Mouse (Mus musculus) intestine, embryonic 15.5 days (tissue): ENCODE measurements around the gene Sema3g. TPM values are rescaled to one million over a fixed set of nuclear protein-coding genes. Genes with fewer than 3 reads are reported as not detected.

ENCODE experiments used
- ATAC-seq: fragments of 200-750 bp; cut with Nextera tagmentation; 2 replicates; pipeline ENCODE4 v1.8.0; 2017; ENCODE audit warnings: moderate TSS enrichment, moderate library complexity
- H3K27ac ChIP-seq: fragments of 300-500 bp; sonication (generic); 2 replicates; pipeline ENCODE4 v1.5.1; 2015; ENCODE audit warnings: mild to moderate bottlenecking, inconsistent platforms
- H3K27me3 ChIP-seq: fragments of 300-500 bp; sonication (generic); replicated peaks from 2 replicates; pipeline ENCODE4 v1.6.1; 2015; ENCODE audit warnings: inconsistent platforms
- H3K36me3 ChIP-seq: fragments of 300-500 bp; sonication (generic); 2 replicates; pipeline ENCODE4 v1.6.1; 2015; ENCODE audit warnings: inconsistent platforms
- H3K4me1 ChIP-seq: fragments of 300-500 bp; sonication (generic); replicated peaks from 2 replicates; pipeline ENCODE4 v1.6.1; 2015; ENCODE audit warnings: inconsistent platforms
- H3K4me2 ChIP-seq: fragments of 300-500 bp; sonication (generic); replicated peaks from 2 replicates; pipeline ENCODE4 v1.6.1; 2015; ENCODE audit warnings: mild to moderate bottlenecking, inconsistent platforms
- H3K4me3 ChIP-seq: fragments of 300-500 bp; sonication (generic); replicated peaks from 2 replicates; pipeline ENCODE4 v1.5.1; 2015; ENCODE audit warnings: inconsistent platforms
- H3K9ac ChIP-seq: fragments of 300-500 bp; sonication (generic); 2 replicates; pipeline ENCODE4 v1.6.1; 2015; ENCODE audit warnings: inconsistent platforms
- H3K9me3 ChIP-seq: fragments of 300-500 bp; sonication (generic); 2 replicates; pipeline ENCODE4 v1.6.1; 2016; ENCODE audit warnings: inconsistent platforms
- WGBS: fragments of 180-500 bp; shearing (Covaris S2); methylation state at CpG from one replicate; pipeline ENCODE4 v1.1.7; 2015; 5-methylcytosine and 5-hydroxymethylcytosine counted together
- polyA plus RNA-seq: library from polyadenylated mRNA; unstranded; fragments of >200 nt; fragmentation: Nextera tagmentation; extraction: Ambion mirVana; gene quantifications from 2 replicates; pipeline ENCODE4 v1.2.1, GENCODE M21; 2015

Sema3g gene
- polyA plus RNA-seq = 0.91 and 0.96 TPM in 2 replicates

- Histone ChIP-seq H3K4me1 (peaks cover 11% of the 10 kb centered on the region), H3K4me3 (no peak within 1 kb of the TSS), H3K9me3 (no peaks in the 10 kb centered on the region), H3K4me2 (peak within 1 kb of the TSS; percentile 48), H3K27me3 (no peaks in the 10 kb centered on the region), H3K36me3 (no peaks in the 10 kb centered on the region), H3K9ac (no peak within 1 kb of the TSS), H3K27ac (0 out of 2 replicates have a peak within 1 kb of the TSS, but pooled peaks have one; percentile 22)
- 13% methylated on average over 11 of the region's 11 CpGs for WGBS
- ATAC-seq = peak; percentile 80
Observed at GRCm38 (mm10) chr14:31217666-31218065, at the start of gene Sema3g. Gene Sema3g, plus strand, starts transcription at chr14:31217860.

- peak within 1 kb of the TSS; percentile 15 for H3K27ac ChIP-seq
- H3K9ac ChIP-seq = no peak within 1 kb of the TSS
Observed at GRCm38 (mm10) chr14:31168425-31168824, 49.2 kb upstream of the Sema3g start, which contains the start of gene Stab1. Gene Stab1, minus strand, starts transcription at chr14:31168641.

GRCm38 (mm10) chr14:31169508-31169907, 48.2 kb upstream of the Sema3g start:
- 70% methylated on average over 6 of the region's 6 CpGs for WGBS
- Histone ChIP-seq H3K36me3 (peaks cover 42% of the 10 kb centered on the region), H3K9ac (no peak overlapping the region), H3K4me3 (no peak overlapping the region), H3K27me3 (no peaks in the 10 kb centered on the region), H3K4me2 (no peak overlapping the region), H3K4me1 (peaks cover 4% of the 10 kb centered on the region; the same call in 1 of the 2 replicates), H3K27ac (no peak overlapping the region), H3K9me3 (no peaks in the 10 kb centered on the region)
- ATAC-seq = no peak

More at GRCm38 (mm10) chr14:31168425-31168824, 49.2 kb upstream of the Sema3g start, which contains the start of gene Stab1:
- peaks cover 4% of the 10 kb centered on the region; the same call in 1 of the 2 replicates for H3K4me1 ChIP-seq
- no peak for ATAC-seq
- 40% methylated on average over 10 of the region's 10 CpGs for WGBS
- H3K4me2 ChIP-seq = 0 out of 2 replicates have a peak within 1 kb of the TSS, but pooled peaks have one; percentile 38
- no peaks in the 10 kb centered on the region for H3K9me3 ChIP-seq
- no peaks in the 10 kb centered on the region for H3K27me3 ChIP-seq
- H3K4me3 ChIP-seq = peak within 1 kb of the TSS; percentile 11; the same call in 1 of the 2 replicates
- peaks cover 31% of the 10 kb centered on the region for H3K36me3 ChIP-seq

- H3K4me1 ChIP-seq = peaks cover 4% of the 10 kb centered on the region; the same call in 1 of the 2 replicates
- WGBS = 83% methylated on average over 13 of the region's 13 CpGs
- no peak for ATAC-seq
- H3K4me3 ChIP-seq = no peak overlapping the region
- H3K9ac ChIP-seq = no peak overlapping the region
- no peaks in the 10 kb centered on the region for H3K27me3 ChIP-seq
- H3K4me2 ChIP-seq = no peak overlapping the region
- H3K36me3 ChIP-seq = peaks cover 57% of the 10 kb centered on the region
- H3K9me3 ChIP-seq = no peaks in the 10 kb centered on the region
- no peak overlapping the region for H3K27ac ChIP-seq
Observed at GRCm38 (mm10) chr14:31170963-31171362, 46.7 kb upstream of the Sema3g start.

- H3K36me3 ChIP-seq = peaks cover 61% of the 10 kb centered on the region
- no peak overlapping the region for H3K4me2 ChIP-seq
- 88% methylated on average over 11 of the region's 11 CpGs for WGBS
- H3K9me3 ChIP-seq = no peaks in the 10 kb centered on the region
- peaks cover 2% of the 10 kb centered on the region; the same call in 1 of the 2 replicates for H3K4me1 ChIP-seq
- ATAC-seq = no peak
- H3K9ac ChIP-seq = no peak overlapping the region
- no peak overlapping the region for H3K4me3 ChIP-seq
- no peaks in the 10 kb centered on the region for H3K27me3 ChIP-seq
- no peak overlapping the region for H3K27ac ChIP-seq
Observed at GRCm38 (mm10) chr14:31171386-31171785, 46.3 kb upstream of the Sema3g start.

- no peak overlapping the region for H3K4me3 ChIP-seq
- H3K4me1 ChIP-seq = no peaks in the 10 kb centered on the region
- H3K4me2 ChIP-seq = no peak overlapping the region
- no peak for ATAC-seq
- no peak overlapping the region for H3K27ac ChIP-seq
- H3K27me3 ChIP-seq = no peaks in the 10 kb centered on the region
- no peaks in the 10 kb centered on the region for H3K9me3 ChIP-seq
- WGBS = 93% methylated on average over 15 of the region's 15 CpGs
- no peak overlapping the region for H3K9ac ChIP-seq
- peaks cover 65% of the 10 kb centered on the region for H3K36me3 ChIP-seq
Observed at GRCm38 (mm10) chr14:31171821-31172220, 45.8 kb upstream of the Sema3g start.

- H3K9me3 ChIP-seq = no peaks in the 10 kb centered on the region
- no peak overlapping the region for H3K9ac ChIP-seq
- H3K27me3 ChIP-seq = no peaks in the 10 kb centered on the region
- no peak overlapping the region for H3K4me2 ChIP-seq
- no peaks in the 10 kb centered on the region for H3K4me1 ChIP-seq
- no peak overlapping the region for H3K4me3 ChIP-seq
- H3K36me3 ChIP-seq = peaks cover 75% of the 10 kb centered on the region
- WGBS = 75% methylated on average over 18 of the region's 18 CpGs
- ATAC-seq = no peak
- H3K27ac ChIP-seq = no peak overlapping the region
Observed at GRCm38 (mm10) chr14:31172781-31173455, 44.7 kb upstream of the Sema3g start.

- no peaks in the 10 kb centered on the region for H3K27me3 ChIP-seq
- H3K4me3 ChIP-seq = no peak overlapping the region
- H3K4me2 ChIP-seq = no peak overlapping the region
- WGBS = 88% methylated on average over 7 of the region's 7 CpGs
- H3K4me1 ChIP-seq = no peaks in the 10 kb centered on the region
- H3K9me3 ChIP-seq = no peaks in the 10 kb centered on the region
- no peak overlapping the region for H3K9ac ChIP-seq
- H3K36me3 ChIP-seq = peaks cover 75% of the 10 kb centered on the region
- no peak for ATAC-seq
- H3K27ac ChIP-seq = no peak overlapping the region
Observed at GRCm38 (mm10) chr14:31173537-31173936, 44.1 kb upstream of the Sema3g start.

GRCm38 (mm10) chr14:31177287-31177686, 40.4 kb upstream of the Sema3g start:
- H3K9me3 ChIP-seq = no peaks in the 10 kb centered on the region
- H3K4me1 ChIP-seq = no peaks in the 10 kb centered on the region
- peaks cover 85% of the 10 kb centered on the region for H3K36me3 ChIP-seq
- H3K9ac ChIP-seq = no peak overlapping the region
- no peak overlapping the region for H3K4me3 ChIP-seq
- ATAC-seq = no peak
- WGBS = 83% methylated on average over 16 of the region's 16 CpGs
- H3K27ac ChIP-seq = no peak overlapping the region
- no peak overlapping the region for H3K4me2 ChIP-seq
- no peaks in the 10 kb centered on the region for H3K27me3 ChIP-seq

GRCm38 (mm10) chr14:31177715-31178114, 39.9 kb upstream of the Sema3g start:
- Histone ChIP-seq H3K27ac (no peak overlapping the region), H3K9ac (no peak overlapping the region), H3K9me3 (no peaks in the 10 kb centered on the region), H3K4me3 (no peak overlapping the region), H3K27me3 (no peaks in the 10 kb centered on the region), H3K4me1 (no peaks in the 10 kb centered on the region), H3K4me2 (no peak overlapping the region), H3K36me3 (peaks cover 85% of the 10 kb centered on the region)
- no peak for ATAC-seq
- WGBS = 89% methylated on average over 5 of the region's 5 CpGs

- no peak overlapping the region for H3K27ac ChIP-seq
- no peak for ATAC-seq
- H3K27me3 ChIP-seq = no peaks in the 10 kb centered on the region
- no peaks in the 10 kb centered on the region for H3K9me3 ChIP-seq
- 87% methylated on average over 12 of the region's 12 CpGs for WGBS
- no peak overlapping the region for H3K4me3 ChIP-seq
- H3K9ac ChIP-seq = no peak overlapping the region
- peaks cover 82% of the 10 kb centered on the region for H3K36me3 ChIP-seq
- H3K4me1 ChIP-seq = no peaks in the 10 kb centered on the region
- H3K4me2 ChIP-seq = no peak overlapping the region
Observed at GRCm38 (mm10) chr14:31179677-31180365, 37.8 kb upstream of the Sema3g start.

GRCm38 (mm10) chr14:31181512-31181911, 36.1 kb upstream of the Sema3g start:
- ATAC-seq = no peak
- Histone ChIP-seq H3K27ac (no peak overlapping the region), H3K4me3 (no peak overlapping the region), H3K9me3 (no peaks in the 10 kb centered on the region), H3K9ac (no peak overlapping the region), H3K4me2 (no peak overlapping the region), H3K4me1 (no peaks in the 10 kb centered on the region), H3K36me3 (peaks cover 74% of the 10 kb centered on the region), H3K27me3 (no peaks in the 10 kb centered on the region)
- WGBS = 81% methylated on average over 4 of the region's 4 CpGs
